Mouse (Mus musculus): ENCODE measurements around the gene Ccdc43. TPM values are rescaled to one million over a fixed set of nuclear protein-coding genes. Genes with fewer than 3 reads are reported as not detected.
A peak's percentile ranks its signal among the peaks of the same experiment; 100 is the strongest.

The Ccdc43 gene
- total and polyA plus RNA-seq, 3 experiments, result 43.4 to 56.4 (median 53.4) TPM

- H3K4me1 ChIP-seq (ENCODE audit: control insufficient read depth in 1 of 2, insufficient read depth in 2 of 2), result peaks cover 4 to 9% of the 10 kb centered on the region in 2 experiments
- peak; percentile 79 for DNase-seq (ENCODE audit: extremely low read depth)
- in situ Hi-C loops (cut with MboI; ENCODE audit: low pct_ligation_motif_present, low pct_unique_long_range_greater_than_20kb, low sequenced_read_pairs), result no loop called here
- H3K9ac ChIP-seq (ENCODE audit: insufficient read depth, low read depth), result no peak overlapping the region
- peak overlapping the region; percentile 75 for H3K4me2 ChIP-seq (ENCODE audit: insufficient read depth, low read depth, poor library complexity, severe bottlenecking)
- H3K27me3 ChIP-seq (replicated peaks), result peaks cover 89% of the 10 kb centered on the region
- peak overlapping the region in 2 of 3 experiments; percentile 16 to 30 for H3K4me3 ChIP-seq (replicated peaks in 1 of 3; ENCODE audit: low read depth in 2 of 3, low read length in 2 of 3, poor library complexity in 1 of 3)
- peak; percentile 65; the same call in 1 of the 2 replicates for TF ChIP-seq ELF1 (IDR thresholded peaks at IDR 0.05; ENCODE audit: low read depth, low read length)
- 0 out of 2 replicates have a peak, but pooled peaks have one; percentile 21 for TF ChIP-seq IRF4 (IDR thresholded peaks at IDR 0.05; ENCODE audit: low read depth, low read length)
- TF ChIP-seq MYC (IDR thresholded peaks at IDR 0.05; ENCODE audit: low read depth, low read length), result peak; percentile 75; the same call in 1 of the 2 replicates
- TF ChIP-seq ZMIZ1 (IDR thresholded peaks at IDR 0.05; ENCODE audit: low read depth, low read length), result no peak
- peak; percentile 88 for TF ChIP-seq BHLHE40 (IDR thresholded peaks at IDR 0.05; ENCODE audit: low read depth, low read length)
- no peak for TF ChIP-seq UBTF (IDR thresholded peaks at IDR 0.05; ENCODE audit: low read depth, low read length)
- TF ChIP-seq MAX (IDR thresholded peaks at IDR 0.05; ENCODE audit: low read length), result peak; percentile 64; the same call in 1 of the 2 replicates
- peak; percentile 83 for TF ChIP-seq RAD21 (IDR thresholded peaks at IDR 0.05; ENCODE audit: low read depth, low read length)
- TF ChIP-seq TBP (conservative IDR thresholded peaks at IDR 0.05; ENCODE audit: low read depth, low read length), result no peak
- TF ChIP-seq TCF12 (IDR thresholded peaks at IDR 0.05; ENCODE audit: low read depth, low read length), result peak; percentile 52; the same call in 1 of the 2 replicates
- TF ChIP-seq CTCF (conservative IDR thresholded peaks at IDR 0.05 in 1 of 2, IDR thresholded peaks at IDR 0.05 in 1 of 2; ENCODE audit: low read depth in 2 of 2, low read length in 2 of 2), result peak; percentile 86 to 93
- TF ChIP-seq MXI1 (IDR thresholded peaks at IDR 0.05; ENCODE audit: low read depth, low read length), result peak; percentile 37; the same call in 1 of the 2 replicates
- peak; percentile 67 for TF ChIP-seq SMC3 (IDR thresholded peaks at IDR 0.05; ENCODE audit: low read depth, low read length)
- no peak overlapping the region for H3K27ac ChIP-seq (ENCODE audit: insufficient read depth, low read depth)
- dilution Hi-C loops (cut with MboI; ENCODE audit: extremely low pct_ligation_motif_present, extremely low pct_unique_long_range_greater_than_20kb, low sequenced_read_pairs), result no loop called here
- H3K9me3 ChIP-seq (replicated peaks; ENCODE audit: low read length), result peaks cover 8% of the 10 kb centered on the region
- H3K36me3 ChIP-seq (replicated peaks in 1 of 2; ENCODE audit: control insufficient read depth in 1 of 2, insufficient read depth in 1 of 2, low read length in 1 of 2), result no peaks in the 10 kb centered on the region
- H3K79me2 ChIP-seq (replicated peaks; ENCODE audit: control insufficient read depth, extremely low read depth, insufficient read depth, poor library complexity, severe bottlenecking), result no peaks in the 10 kb centered on the region
Measured at GRCm38 (mm10) chr11:102739278-102739966, 41.8 kb upstream of the Ccdc43 start.

- Histone ChIP-seq H3K9me3 (replicated peaks; ENCODE audit: low read length) (peaks cover 8% of the 10 kb centered on the region), H3K36me3 (replicated peaks in 1 of 2; ENCODE audit: control insufficient read depth in 1 of 2, insufficient read depth in 1 of 2, low read length in 1 of 2) (no peaks in the 10 kb centered on the region), H3K9ac (ENCODE audit: insufficient read depth, low read depth) (no peak overlapping the region), H3K79me2 (replicated peaks; ENCODE audit: control insufficient read depth, extremely low read depth, insufficient read depth, poor library complexity, severe bottlenecking) (no peaks in the 10 kb centered on the region), H3K27me3 (replicated peaks) (peaks cover 87% of the 10 kb centered on the region), H3K4me1 (ENCODE audit: control insufficient read depth in 1 of 2, insufficient read depth in 2 of 2) (peaks cover 4 to 9% of the 10 kb centered on the region in 2 experiments), H3K4me3 (replicated peaks in 1 of 3; ENCODE audit: low read depth in 2 of 3, low read length in 2 of 3, poor library complexity in 1 of 3) (no peak overlapping the region), H3K27ac (ENCODE audit: insufficient read depth, low read depth) (no peak overlapping the region), H3K4me2 (ENCODE audit: insufficient read depth, low read depth, poor library complexity, severe bottlenecking) (no peak overlapping the region)
- DNase-seq (ENCODE audit: extremely low read depth), result no peak
- in situ Hi-C loops (cut with MboI; ENCODE audit: low pct_ligation_motif_present, low pct_unique_long_range_greater_than_20kb, low sequenced_read_pairs), result no loop called here
- dilution Hi-C loops (cut with MboI; ENCODE audit: extremely low pct_ligation_motif_present, extremely low pct_unique_long_range_greater_than_20kb, low sequenced_read_pairs), result no loop called here
- TF ChIP-seq BHLHE40 (IDR thresholded peaks at IDR 0.05; ENCODE audit: low read depth, low read length) (no peak), EP300 (IDR thresholded peaks at IDR 0.05; ENCODE audit: low read length) (no peak), SIN3A (IDR thresholded peaks at IDR 0.05; ENCODE audit: low read length) (no peak), MYC (IDR thresholded peaks at IDR 0.05; ENCODE audit: low read depth, low read length) (no peak), GABPA (IDR thresholded peaks at IDR 0.05; ENCODE audit: insufficient replicate concordance, low read depth, low read length) (no peak)
Measured at GRCm38 (mm10) chr11:102738046-102738445, 40.5 kb upstream of the Ccdc43 start.
